In the genomic region with DNA sequence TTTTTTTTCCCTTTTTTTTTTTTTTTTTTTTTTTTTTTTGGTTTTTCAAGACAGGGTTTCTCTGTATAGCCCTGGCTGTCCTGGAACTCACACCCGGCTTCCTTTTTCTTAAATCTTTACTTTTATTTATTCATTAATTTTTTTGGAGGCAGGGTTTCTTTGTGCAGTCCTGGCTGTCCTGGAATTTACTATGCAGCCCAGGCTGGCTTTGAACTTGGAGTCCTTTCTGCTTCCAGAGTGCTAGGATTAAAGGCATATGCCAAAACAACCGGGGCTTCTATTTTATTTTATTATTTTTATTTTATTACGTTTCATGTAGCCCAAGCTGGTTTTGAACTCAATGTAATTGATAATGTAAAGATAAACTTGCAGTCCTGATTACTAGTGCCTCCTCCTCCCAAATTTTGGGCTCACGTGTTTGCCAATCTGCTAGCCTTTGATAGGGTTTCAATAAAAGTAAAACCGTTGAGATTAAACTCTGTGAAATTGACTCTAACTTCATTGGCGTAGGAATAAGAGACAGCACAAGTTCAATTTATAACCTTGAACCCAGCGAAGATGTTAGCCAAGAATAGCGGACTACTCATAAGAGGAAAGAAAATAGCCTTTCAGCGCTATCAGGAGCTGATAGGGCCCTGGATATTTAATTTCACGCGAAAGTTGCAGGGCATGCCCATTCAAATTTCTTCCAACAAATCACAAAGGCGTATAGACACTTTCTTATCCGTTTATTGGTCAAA, we compare ENCODE assay signal across 7 mouse cellular contexts. TPM values are rescaled to one million over a fixed set of nuclear protein-coding genes. Genes with fewer than 3 reads are reported as not detected.
DNase-seq lines count a peak whose midpoint lies in the region; ATAC-seq and TF ChIP-seq lines count a peak whose summit lies in the region.

No protein-coding gene starts in this region.

- WGBS in lung, postnatal 0 days, result 12% methylated on average over 13 of the region's 13 CpGs
- WGBS in forebrain, embryonic 13.5 days, result 14% methylated on average over 13 of the region's 13 CpGs
- 9% methylated on average over 13 of the region's 13 CpGs for WGBS in limb, embryonic 15.5 days
- 13% methylated on average over 13 of the region's 13 CpGs for WGBS in stomach, embryonic 16.5 days

- H3K36me3 ChIP-seq in lung, postnatal 0 days (ENCODE audit: insufficient read depth, low read length), result peaks cover 6% of the 10 kb centered on the region; the same call in 1 of the 2 replicates
- H3K36me3 ChIP-seq in forebrain, embryonic 13.5 days (ENCODE audit: poor library complexity, severe bottlenecking), result peaks cover 29% of the 10 kb centered on the region
- peaks cover 17% of the 10 kb centered on the region for H3K36me3 ChIP-seq in limb, embryonic 15.5 days
- no peaks in the 10 kb centered on the region; the same call in none of the 2 replicates for H3K36me3 ChIP-seq in stomach, embryonic 16.5 days (ENCODE audit: control insufficient read depth, insufficient read depth, low read length)

- no peak overlapping the region for H3K9ac ChIP-seq in lung, postnatal 0 days (replicated peaks; ENCODE audit: low read depth)
- no peak overlapping the region for H3K9ac ChIP-seq in forebrain, embryonic 13.5 days
- H3K9ac ChIP-seq in limb, embryonic 15.5 days, result no peak overlapping the region
- H3K9ac ChIP-seq in stomach, embryonic 16.5 days (ENCODE audit: low read length), result no peak overlapping the region

- no peaks in the 10 kb centered on the region for H3K27me3 ChIP-seq in lung, postnatal 0 days (replicated peaks; ENCODE audit: insufficient read depth, low read length)
- H3K27me3 ChIP-seq in forebrain, embryonic 13.5 days, result no peaks in the 10 kb centered on the region
- H3K27me3 ChIP-seq in limb, embryonic 15.5 days, result no peaks in the 10 kb centered on the region
- no peaks in the 10 kb centered on the region for H3K27me3 ChIP-seq in stomach, embryonic 16.5 days (ENCODE audit: control insufficient read depth, insufficient read depth, low read length)

- no peak for TF ChIP-seq EP300 in lung, postnatal 0 days (IDR thresholded peaks at IDR 0.05)

- peak overlapping the region; percentile 52 for H3K4me2 ChIP-seq in lung, postnatal 0 days (replicated peaks; ENCODE audit: low read depth, low read length)
- peak overlapping the region; percentile 57 for H3K4me2 ChIP-seq in forebrain, embryonic 13.5 days
- H3K4me2 ChIP-seq in limb, embryonic 15.5 days, result peak overlapping the region; percentile 53
- peak overlapping the region; percentile 44 for H3K4me2 ChIP-seq in stomach, embryonic 16.5 days (ENCODE audit: low read depth, low read length)

- no peak for ATAC-seq in lung, postnatal 0 days
- ATAC-seq in forebrain, embryonic 13.5 days, result no peak
- no peak for ATAC-seq in limb, embryonic 15.5 days (ENCODE audit: insufficient number of reproducible peaks, low FRiP score, low TSS enrichment, low read depth)
- no peak for ATAC-seq in stomach, embryonic 16.5 days (ENCODE audit: insufficient read depth, low FRiP score)

- no peak for TF ChIP-seq CTCF in lung, postnatal 0 days (IDR thresholded peaks at IDR 0.05)

- H3K4me3 ChIP-seq in lung, postnatal 0 days (ENCODE audit: low read depth, low read length), result peak overlapping the region; percentile 100; the same call in 1 of the 2 replicates
- peak overlapping the region; percentile 34 for H3K4me3 ChIP-seq in forebrain, embryonic 13.5 days
- H3K4me3 ChIP-seq in limb, embryonic 15.5 days, result peak overlapping the region; percentile 94
- peak overlapping the region; percentile 37 for H3K4me3 ChIP-seq in stomach, embryonic 16.5 days (replicated peaks; ENCODE audit: low read length)

- H3K4me1 ChIP-seq in lung, postnatal 0 days (ENCODE audit: insufficient read depth, low read depth, low read length), result peaks cover 10% of the 10 kb centered on the region; the same call in 1 of the 2 replicates
- peaks cover 25% of the 10 kb centered on the region for H3K4me1 ChIP-seq in forebrain, embryonic 13.5 days
- H3K4me1 ChIP-seq in limb, embryonic 15.5 days, result peaks cover 22% of the 10 kb centered on the region
- H3K4me1 ChIP-seq in stomach, embryonic 16.5 days (ENCODE audit: control insufficient read depth, insufficient read depth, low read length), result peaks cover 19% of the 10 kb centered on the region

- DNase-seq in lung, postnatal 0 days (ENCODE audit: low spot score), result no peak
- DNase-seq in lung, postnatal 25 days (ENCODE audit: low spot score), result no peak
- no peak for DNase-seq in left cerebral cortex, adult 9 months (ENCODE audit: low spot score in 2 of 2)
- no peak for DNase-seq in cerebellum, adult 18-20 months

- no peaks in the 10 kb centered on the region for H3K9me3 ChIP-seq in lung, postnatal 0 days (ENCODE audit: low read length)
- H3K9me3 ChIP-seq in forebrain, embryonic 13.5 days (replicated peaks), result no peaks in the 10 kb centered on the region
- H3K9me3 ChIP-seq in limb, embryonic 15.5 days, result no peaks in the 10 kb centered on the region
- H3K9me3 ChIP-seq in stomach, embryonic 16.5 days (replicated peaks; ENCODE audit: control insufficient read depth, low read length), result no peaks in the 10 kb centered on the region

- no peak overlapping the region for H3K27ac ChIP-seq in lung, postnatal 0 days (ENCODE audit: low read length)
- H3K27ac ChIP-seq in forebrain, embryonic 13.5 days, result no peak overlapping the region
- H3K27ac ChIP-seq in limb, embryonic 15.5 days, result 0 out of 2 replicates have a peak overlapping the region, but pooled peaks have one; percentile 40
- H3K27ac ChIP-seq in stomach, embryonic 16.5 days (ENCODE audit: low read length), result no peak overlapping the region

RNA-seq across cellular contexts. Expression of a gene that starts 0.5 kb away (rescaled TPM):
- 51.1 and 63.3 TPM in 2 replicates for polyA plus RNA-seq in lung, postnatal 0 days (2015; fragmentation: Nextera tagmentation; extraction: Ambion mirVana)
- 120 and 122 TPM in 2 replicates for polyA plus RNA-seq in forebrain, embryonic 13.5 days (2015; fragmentation: Nextera tagmentation; extraction: Ambion mirVana)
- 50.2 and 71.8 TPM in 2 replicates for polyA plus RNA-seq in limb, embryonic 15.5 days (2015; fragmentation: Nextera tagmentation; extraction: Ambion mirVana)
- polyA plus RNA-seq in stomach, embryonic 16.5 days (2015; fragmentation: Nextera tagmentation; extraction: Ambion mirVana), result 37.6 and 40.2 TPM in 2 replicates

RNA-seq across cellular contexts. Expression of a gene that starts 40.4 kb away (rescaled TPM):
- 6.4 and 8.1 TPM in 2 replicates for polyA plus RNA-seq in lung, postnatal 0 days (2015; fragmentation: Nextera tagmentation; extraction: Ambion mirVana)
- polyA plus RNA-seq in forebrain, embryonic 13.5 days (2015; fragmentation: Nextera tagmentation; extraction: Ambion mirVana), result 26.4 and 28.4 TPM in 2 replicates
- polyA plus RNA-seq in limb, embryonic 15.5 days (2015; fragmentation: Nextera tagmentation; extraction: Ambion mirVana), result 18.5 and 19.8 TPM in 2 replicates
- polyA plus RNA-seq in stomach, embryonic 16.5 days (2015; fragmentation: Nextera tagmentation; extraction: Ambion mirVana), result 14.2 and 18.0 TPM in 2 replicates

RNA-seq across cellular contexts. Expression of a gene that starts 52.6 kb away (rescaled TPM):
- 8.6 and 11.7 TPM in 2 replicates for polyA plus RNA-seq in lung, postnatal 0 days (2015; fragmentation: Nextera tagmentation; extraction: Ambion mirVana)
- polyA plus RNA-seq in forebrain, embryonic 13.5 days (2015; fragmentation: Nextera tagmentation; extraction: Ambion mirVana), result 30.0 and 30.6 TPM in 2 replicates
- 12.9 and 17.2 TPM in 2 replicates for polyA plus RNA-seq in limb, embryonic 15.5 days (2015; fragmentation: Nextera tagmentation; extraction: Ambion mirVana)
- 12.3 and 16.6 TPM in 2 replicates for polyA plus RNA-seq in stomach, embryonic 16.5 days (2015; fragmentation: Nextera tagmentation; extraction: Ambion mirVana)

RNA-seq across cellular contexts. Expression of a gene that starts 56.6 kb away (rescaled TPM):
- polyA plus RNA-seq in lung, postnatal 0 days (2015; fragmentation: Nextera tagmentation; extraction: Ambion mirVana), result 5.8 and 9.2 TPM in 2 replicates
- polyA plus RNA-seq in forebrain, embryonic 13.5 days (2015; fragmentation: Nextera tagmentation; extraction: Ambion mirVana), result 24.0 and 30.0 TPM in 2 replicates
- 18.0 and 22.0 TPM in 2 replicates for polyA plus RNA-seq in limb, embryonic 15.5 days (2015; fragmentation: Nextera tagmentation; extraction: Ambion mirVana)
- polyA plus RNA-seq in stomach, embryonic 16.5 days (2015; fragmentation: Nextera tagmentation; extraction: Ambion mirVana), result 19.9 and 22.0 TPM in 2 replicates

Comparison
In these comparisons a context has a peak if more than half of its experiments do, and no peak if none do; other contexts are left out.
1. H3K4me3 ChIP-seq: peak in every context shown above with its lines; median percentile 100 in lung, postnatal 0 days; 94 in limb, embryonic 15.5 days; 37 in stomach, embryonic 16.5 days; 34 in forebrain, embryonic 13.5 days.